Mouse (Mus musculus) adrenal gland, postnatal 4 days (tissue): ENCODE measurements around the gene Amy1. TPM values are rescaled to one million over a fixed set of nuclear protein-coding genes. Genes with fewer than 3 reads are reported as not detected.
"Not testable (repeated sequence)": the region's sequence is repeated elsewhere in the genome, so short reads cannot be mapped to it uniquely, and the experiment has no call there.

Experiments used
- DNase-seq, 2 experiments: peaks; one replicate each; pipeline ENCODE4 v3.0.0; 2021 to 2022; ENCODE audit warnings: low spot score in 2 of 2, mixed read lengths in 2 of 2
- long read RNA-seq, 2 experiments: library from polyadenylated mRNA; stranded (forward); transcript quantifications; one replicate each; pipeline ENCODE4 v2.0.0; 2021
- total RNA-seq, 2 experiments: library from RNA; stranded (reverse); gene quantifications; 2 replicates each; pipeline ENCODE4 v1.2.3; 2021

Amy1 gene
- total RNA-seq, result 10 to 100 TPM; 13.3 to 39.7 TPM
- long read RNA-seq, experiment 1, transcript Amy1-202 (11 exons, 1,771 nt), result major isoform, 12 of 15 reads
- long read RNA-seq, experiment 1, partial matches to known transcripts, result 2 of 15 reads
- long read RNA-seq, experiment 1, other reads (novel, unspliced or antisense), result 1 of 15 reads
- long read RNA-seq, experiment 2, partial matches to known transcripts, result 1 of 4 reads
- long read RNA-seq, experiment 2, other reads (novel, unspliced or antisense), result 1 of 4 reads

GRCm38 (mm10) chr3:113606599-113606998 is at the start of gene Amy1:
Gene Amy1, minus strand, starts transcription at chr3:113606699.
- DNase-seq, result no peak

- DNase-seq, result no peak
Observed at GRCm38 (mm10) chr3:113654335-113654734, 47.8 kb upstream of the Amy1 start.

GRCm38 (mm10) chr3:113651386-113651785 is 44.9 kb upstream of the Amy1 start:
- DNase-seq, result not testable (repeated sequence)

GRCm38 (mm10) chr3:113639545-113639944 is 33.0 kb upstream of the Amy1 start:
- DNase-seq, result no peak

GRCm38 (mm10) chr3:113634220-113634619 is 27.7 kb upstream of the Amy1 start:
- no peak for DNase-seq

- no peak for DNase-seq
Observed at GRCm38 (mm10) chr3:113631611-113632010, 25.1 kb upstream of the Amy1 start.

- DNase-seq, result no peak
Observed at GRCm38 (mm10) chr3:113630564-113630963, 24.1 kb upstream of the Amy1 start.

- peak; percentile 79 to 90 for DNase-seq
Observed at GRCm38 (mm10) chr3:113629606-113630359, 23.3 kb upstream of the Amy1 start, which contains the start of gene Rnpc3. Gene Rnpc3, minus strand, starts transcription at chr3:113630149.

GRCm38 (mm10) chr3:113590844-113591243 is 15.7 kb downstream of the Amy1 start:
- no peak for DNase-seq

GRCm38 (mm10) chr3:113574578-113574977 is 31.9 kb downstream of the Amy1 start:
- no peak for DNase-seq

- no peak for DNase-seq
Observed at GRCm38 (mm10) chr3:113574138-113574537, 32.4 kb downstream of the Amy1 start.

GRCm38 (mm10) chr3:113572158-113572557 is 34.3 kb downstream of the Amy1 start:
- DNase-seq, result no peak

GRCm38 (mm10) chr3:113539692-113540091 is 66.8 kb downstream of the Amy1 start:
- no peak for DNase-seq

GRCm38 (mm10) chr3:113532328-113532727 is 74.2 kb downstream of the Amy1 start, which contains the start of gene Amy2a1:
Gene Amy2a1, minus strand, starts transcription at chr3:113532428.
- DNase-seq, result not testable (repeated sequence)

Other genes starting within 250 kb of the Amy1 start
- 100 to 1,000 TPM in 1 of 2 experiments, under 1 TPM in 1; 0.40 to 489 TPM for gene Amy2a1, start 74.3 kb downstream of the Amy1 start, total RNA-seq
- 10 to 100 TPM; 30.9 to 31.5 TPM for gene Rnpc3, start 23.4 kb upstream of the Amy1 start, total RNA-seq